Mouse (Mus musculus): ENCODE results near the gene Gsk3a. TPM values are rescaled to one million over a fixed set of nuclear protein-coding genes. Genes with fewer than 3 reads are reported as not detected.
"Not testable (repeated sequence)": the region's sequence is repeated elsewhere in the genome, so short reads cannot be mapped to it uniquely, and the experiment has no call there.

Gene Gsk3a
- polyA plus RNA-seq, 1 experiment from 2014 or later, result 9.3 TPM

DNA sequence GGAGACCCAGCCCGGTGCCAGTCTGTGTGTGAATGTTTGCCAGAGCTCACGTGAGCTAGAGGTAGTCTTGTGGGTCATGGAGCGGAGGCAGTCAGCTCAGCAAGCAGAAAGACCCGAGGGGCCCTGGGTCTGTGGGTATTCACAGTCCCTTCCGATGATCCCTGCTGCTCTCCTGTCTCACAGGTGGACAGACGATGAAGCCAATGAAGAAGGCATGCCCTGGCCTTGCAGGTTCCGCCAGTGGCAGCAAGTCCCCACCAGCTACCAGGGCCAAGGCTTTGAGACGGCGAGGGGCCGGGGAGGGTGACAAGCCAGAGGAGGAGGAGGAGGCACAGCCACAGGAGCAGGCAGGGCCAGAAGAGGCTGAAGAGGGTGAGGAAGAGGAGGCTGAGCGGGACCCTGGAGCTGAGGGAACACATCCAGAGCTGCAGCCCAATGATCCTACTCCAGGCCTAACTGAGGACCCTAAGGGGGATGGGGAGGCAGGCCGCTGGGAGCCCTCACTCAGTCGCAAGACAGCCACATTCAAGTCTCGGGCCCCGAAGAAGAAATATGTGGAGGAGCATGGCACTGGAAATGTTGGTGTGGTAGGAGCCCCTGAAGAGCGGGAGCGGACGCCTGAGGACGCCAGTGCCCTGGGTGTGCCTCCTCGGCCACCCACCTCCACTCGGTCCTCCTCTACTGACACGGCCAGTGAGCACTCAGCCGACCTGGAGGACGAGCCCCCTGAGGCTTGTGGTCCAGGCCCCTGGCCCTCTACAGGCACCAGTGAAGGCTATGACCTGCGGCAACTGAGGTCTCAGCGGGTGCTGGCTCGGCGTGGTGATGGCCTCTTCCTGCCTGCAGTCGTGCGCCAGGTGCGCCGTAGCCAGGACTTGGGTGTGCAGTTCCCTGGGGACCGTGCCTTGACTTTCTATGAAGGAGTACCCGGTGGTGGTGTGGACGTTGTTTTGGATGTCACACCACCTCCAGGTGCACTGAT lies 33.3 kb upstream of the Gsk3a start:
- Histone ChIP-seq H3K36me3 (peaks cover 32% of the 10 kb centered on the region), H3K4me1 (peaks cover 46% of the 10 kb centered on the region), H3K27ac (replicated peaks) (0 out of 2 replicates have a peak overlapping the region, but pooled peaks have one; percentile 39), H3K9me3 (replicated peaks) (no peaks in the 10 kb centered on the region), H3K27me3 (ENCODE audit: low read depth, poor library complexity, severe bottlenecking) (no peaks in the 10 kb centered on the region), H3K4me3 (peak overlapping the region; percentile 2; the same call in 1 of the 2 replicates)
- WGBS, result 91% methylated on average over 35 of the region's 35 CpGs
- no peak for DNase-seq (ENCODE audit: low spot score)

DNA sequence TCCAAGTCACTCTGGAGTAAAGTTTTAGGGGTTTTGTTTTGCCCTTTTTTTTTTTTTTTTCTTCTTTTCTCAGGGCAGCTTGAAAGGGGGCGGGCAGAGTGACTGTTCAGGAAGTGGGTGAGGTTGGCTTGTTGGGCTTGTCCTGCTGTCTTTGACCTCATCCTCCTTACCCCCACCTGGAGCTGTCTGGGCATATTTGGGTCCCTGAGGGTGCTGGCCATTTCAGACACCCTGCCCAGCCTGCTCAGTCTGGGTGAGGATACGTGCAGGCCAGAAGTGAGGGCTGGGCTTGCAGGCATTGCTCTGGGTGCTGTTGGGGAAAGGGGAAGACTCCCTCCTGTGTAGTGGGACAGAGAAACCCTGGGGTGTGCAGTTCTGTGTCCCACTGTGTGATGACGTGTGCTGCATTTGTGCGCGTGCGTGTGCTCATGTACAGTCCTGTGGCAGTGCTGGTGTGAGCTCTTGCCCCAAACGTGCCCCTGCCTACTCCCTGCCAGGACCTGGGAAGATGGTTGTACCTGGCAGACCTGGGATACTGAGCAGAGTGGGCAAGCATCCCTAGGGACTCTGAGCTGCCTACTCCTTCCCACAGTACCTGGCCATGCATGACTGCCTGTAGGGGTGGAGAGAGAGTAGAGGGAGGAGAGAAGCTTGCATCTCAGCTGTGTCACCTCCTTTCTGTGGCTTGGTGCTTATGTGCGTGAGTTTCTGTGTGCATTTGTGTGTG lies 32.1 kb upstream of the Gsk3a start:
- peaks cover 37% of the 10 kb centered on the region for H3K4me1 ChIP-seq
- H3K27me3 ChIP-seq (ENCODE audit: low read depth, poor library complexity, severe bottlenecking), result peaks cover 4% of the 10 kb centered on the region; the same call in 1 of the 2 replicates
- peak overlapping the region; percentile 90 for H3K4me3 ChIP-seq
- no peaks in the 10 kb centered on the region for H3K9me3 ChIP-seq (replicated peaks)
- 92% methylated on average over 8 of the region's 8 CpGs for WGBS
- no peak for DNase-seq (ENCODE audit: low spot score)
- peak overlapping the region; percentile 39; the same call in 1 of the 2 replicates for H3K27ac ChIP-seq (replicated peaks)
- peaks cover 32% of the 10 kb centered on the region for H3K36me3 ChIP-seq

DNA sequence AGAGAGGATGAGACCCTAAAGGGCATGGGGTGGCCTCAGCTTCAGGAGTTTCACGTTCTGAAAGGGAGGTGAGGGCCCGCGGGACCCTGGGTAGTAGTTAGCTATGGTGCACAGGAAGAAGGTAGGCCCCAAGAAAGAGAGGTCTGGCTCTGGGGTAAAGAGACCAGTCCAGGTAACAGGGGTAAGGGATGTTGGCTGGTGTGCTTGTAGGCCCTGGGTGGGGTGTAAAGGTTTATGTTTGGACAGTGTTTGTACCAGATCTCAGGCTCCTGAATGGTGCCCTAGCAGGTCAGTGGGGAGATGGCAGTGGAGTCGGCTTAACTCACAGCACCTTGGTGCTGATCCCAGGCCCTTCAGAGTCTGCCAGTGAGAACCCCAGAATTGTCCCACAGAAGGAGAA lies 31.4 kb upstream of the Gsk3a start:
- no peaks in the 10 kb centered on the region for H3K9me3 ChIP-seq (replicated peaks)
- 40% methylated on average over 4 of the region's 4 CpGs for WGBS
- peaks cover 6% of the 10 kb centered on the region; the same call in 1 of the 2 replicates for H3K27me3 ChIP-seq (ENCODE audit: low read depth, poor library complexity, severe bottlenecking)
- DNase-seq (ENCODE audit: low spot score), result no peak
- H3K27ac ChIP-seq (replicated peaks), result peak overlapping the region; percentile 97
- H3K4me3 ChIP-seq, result peak overlapping the region; percentile 90
- H3K36me3 ChIP-seq, result peaks cover 31% of the 10 kb centered on the region
- peaks cover 40% of the 10 kb centered on the region for H3K4me1 ChIP-seq

DNA sequence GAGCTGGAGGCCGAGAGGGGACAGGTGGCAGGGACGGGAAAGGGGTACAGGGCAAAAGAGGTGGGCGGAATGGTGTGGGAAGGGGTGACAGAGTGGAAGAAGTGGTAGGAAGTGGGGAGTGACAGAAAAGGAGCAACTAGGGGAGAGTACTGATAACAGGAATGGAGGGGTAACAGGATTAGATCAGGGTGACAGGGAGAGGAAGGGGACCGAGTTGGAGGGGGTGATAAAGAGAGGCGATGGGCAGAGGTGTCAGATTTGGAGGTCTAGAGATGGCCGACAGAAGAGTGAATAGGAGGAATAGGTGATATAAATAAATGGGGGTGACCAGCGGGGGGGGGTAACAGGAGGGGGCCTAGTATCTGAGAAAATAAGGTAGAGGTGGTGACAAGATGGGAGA lies 30.9 kb upstream of the Gsk3a start:
- Histone ChIP-seq H3K4me3 (peak overlapping the region; percentile 90), H3K27ac (replicated peaks) (peak overlapping the region; percentile 97), H3K9me3 (replicated peaks) (no peaks in the 10 kb centered on the region), H3K36me3 (peaks cover 27% of the 10 kb centered on the region), H3K27me3 (ENCODE audit: low read depth, poor library complexity, severe bottlenecking) (peaks cover 6% of the 10 kb centered on the region; the same call in 1 of the 2 replicates), H3K4me1 (peaks cover 44% of the 10 kb centered on the region)
- no peak for DNase-seq (ENCODE audit: low spot score)
- WGBS, result 5% methylated on average over 7 of the region's 7 CpGs

DNA sequence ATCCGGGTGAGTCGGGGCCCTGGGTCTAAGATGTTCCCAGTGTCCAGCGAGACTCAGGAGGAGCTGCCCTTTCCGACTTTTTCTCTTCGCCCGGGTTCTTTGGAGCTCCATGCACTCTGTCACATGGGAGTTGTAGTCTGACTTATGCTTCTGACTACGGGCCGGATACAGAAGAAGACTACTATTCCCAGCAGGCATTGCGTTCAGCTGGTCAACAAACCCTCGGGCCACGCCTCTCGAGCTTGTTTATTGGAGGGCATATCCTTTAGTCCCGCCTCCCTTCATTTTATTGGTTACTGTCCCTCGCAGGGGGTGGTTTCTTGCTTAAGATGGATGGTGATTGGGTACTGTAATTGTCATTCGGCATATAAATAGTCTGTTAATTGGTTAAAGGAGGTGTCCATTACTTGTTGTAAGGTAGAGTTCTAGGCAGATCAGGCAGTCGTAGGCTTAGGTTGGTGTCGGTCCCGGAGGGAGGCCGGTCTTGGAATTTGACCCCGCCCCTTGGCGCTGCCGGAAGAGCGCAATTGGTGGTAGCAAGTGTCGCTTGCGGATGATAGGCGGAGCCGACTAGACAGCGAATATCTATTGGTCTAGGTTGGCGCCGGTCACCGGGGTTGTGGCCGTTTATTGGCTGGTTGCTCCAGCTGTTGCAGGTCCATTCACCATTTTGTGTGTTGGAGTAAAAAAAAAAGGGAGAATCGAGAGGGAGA lies 30.3 kb upstream of the Gsk3a start:
- Histone ChIP-seq H3K4me1 (peaks cover 44% of the 10 kb centered on the region), H3K36me3 (peaks cover 20% of the 10 kb centered on the region), H3K27me3 (ENCODE audit: low read depth, poor library complexity, severe bottlenecking) (peaks cover 6% of the 10 kb centered on the region; the same call in 1 of the 2 replicates), H3K4me3 (peak overlapping the region; percentile 90), H3K27ac (replicated peaks) (peak overlapping the region; percentile 97), H3K9me3 (replicated peaks) (no peaks in the 10 kb centered on the region)
- under 1% methylated on average over 33 of the region's 33 CpGs for WGBS
- DNase-seq (ENCODE audit: low spot score), result peak; percentile 98

DNA sequence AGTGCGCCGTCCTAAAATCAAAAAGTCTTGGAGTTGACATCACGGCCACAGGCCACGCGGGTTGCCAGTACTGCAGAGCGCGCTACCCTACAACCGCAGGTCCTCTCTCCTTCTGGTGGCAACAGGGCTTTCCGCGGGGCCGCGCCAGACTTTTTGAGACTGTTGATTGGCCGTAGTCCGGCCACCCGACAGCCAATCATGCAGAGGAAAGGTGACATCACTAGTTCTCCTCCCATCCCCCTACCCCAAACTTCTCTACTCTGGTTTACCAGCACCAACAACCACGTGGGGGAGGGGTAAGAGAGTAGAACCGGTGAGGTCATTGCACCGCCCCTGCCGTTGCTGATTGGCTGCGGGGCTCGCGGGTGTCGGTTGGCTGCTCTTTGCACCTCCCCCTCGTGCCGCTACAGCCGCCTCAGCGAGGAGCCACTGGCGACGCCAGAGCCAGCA lies 29.7 kb upstream of the Gsk3a start, which contains the start of gene Cic:
TSS of gene Cic (plus strand) at position 404 of the 450 bp plus-strand sequence.
- Histone ChIP-seq H3K4me3 (peak within 1 kb of the TSS; percentile 90), H3K27ac (replicated peaks) (peak within 1 kb of the TSS; percentile 97), H3K4me1 (peaks cover 44% of the 10 kb centered on the region), H3K27me3 (ENCODE audit: low read depth, poor library complexity, severe bottlenecking) (peaks cover 6% of the 10 kb centered on the region; the same call in 1 of the 2 replicates), H3K9me3 (replicated peaks) (no peaks in the 10 kb centered on the region), H3K36me3 (peaks cover 14% of the 10 kb centered on the region)
- under 1% methylated on average over 29 of the region's 29 CpGs for WGBS
- DNase-seq (ENCODE audit: low spot score), result peak; percentile 99

DNA sequence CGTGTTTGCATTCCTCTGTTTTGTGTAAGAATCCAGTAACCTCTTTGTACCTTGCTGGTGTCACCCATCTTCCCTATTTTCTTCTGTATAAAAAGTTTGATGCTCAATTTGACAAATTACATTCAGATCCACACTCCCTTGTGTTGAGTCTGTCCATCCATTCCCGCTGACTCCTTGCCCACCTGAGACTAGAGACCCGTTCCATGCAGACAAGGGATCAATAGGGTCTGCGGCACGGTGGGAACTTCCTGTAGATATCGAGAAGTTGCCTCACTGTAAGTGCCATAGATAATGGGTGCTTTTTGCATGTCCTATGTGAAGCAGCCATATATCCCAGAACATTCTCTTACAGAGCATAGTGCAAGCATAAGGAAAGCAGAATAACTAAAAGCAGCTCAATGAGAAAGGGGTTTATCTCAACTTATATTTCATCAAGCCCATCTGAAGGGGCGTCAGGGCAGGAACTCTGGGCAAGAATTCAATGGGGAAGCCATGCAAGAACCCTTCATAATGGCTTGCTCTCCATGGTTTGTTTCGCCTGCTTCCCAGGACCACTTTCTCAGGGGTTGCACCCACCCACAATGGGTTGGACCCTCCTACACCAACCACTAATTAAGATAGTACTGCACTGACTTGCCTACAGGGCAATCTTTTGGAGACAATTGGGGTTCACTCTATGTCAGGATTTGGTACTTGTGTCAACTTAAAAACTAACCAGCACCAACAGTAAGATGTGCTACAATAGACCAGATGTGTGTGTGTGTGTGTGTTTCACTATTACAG lies 28.7 kb upstream of the Gsk3a start:
- Histone ChIP-seq H3K36me3 (peaks cover 5% of the 10 kb centered on the region), H3K4me3 (peak overlapping the region; percentile 90; the same call in 1 of the 2 replicates), H3K27me3 (ENCODE audit: low read depth, poor library complexity, severe bottlenecking) (peaks cover 6% of the 10 kb centered on the region; the same call in 1 of the 2 replicates), H3K4me1 (peaks cover 44% of the 10 kb centered on the region), H3K27ac (replicated peaks) (peak overlapping the region; percentile 97), H3K9me3 (replicated peaks) (no peaks in the 10 kb centered on the region)
- WGBS, result 89% methylated on average over 8 of the region's 8 CpGs
- no peak for DNase-seq (ENCODE audit: low spot score)

DNA sequence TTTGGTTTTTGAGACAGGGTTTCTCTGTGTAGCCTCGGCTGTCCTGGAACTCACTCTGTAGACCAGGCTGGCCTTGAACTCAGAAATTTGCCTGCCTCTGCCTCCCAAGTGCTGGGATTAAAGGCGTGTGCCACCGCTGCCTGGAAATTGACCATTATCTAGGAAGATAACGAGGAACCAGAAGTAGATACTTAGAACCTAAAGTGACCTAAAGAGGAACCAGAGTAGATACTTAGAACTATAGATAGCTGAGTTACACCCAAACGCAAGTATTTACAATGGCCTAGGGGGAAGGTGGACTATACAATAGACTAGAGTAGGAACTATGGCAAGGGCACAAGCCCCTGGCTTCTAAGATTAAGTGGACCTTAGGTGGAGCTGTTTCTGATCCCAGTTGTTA lies 28.1 kb upstream of the Gsk3a start:
- H3K27me3 ChIP-seq (ENCODE audit: low read depth, poor library complexity, severe bottlenecking); H3K27ac ChIP-seq (replicated peaks); H3K36me3 ChIP-seq; H3K9me3 ChIP-seq (replicated peaks); H3K4me3 ChIP-seq; DNase-seq (ENCODE audit: low spot score): not testable (repeated sequence)
- WGBS, result 92% methylated on average over 5 of the region's 5 CpGs
- H3K4me1 ChIP-seq, result peaks cover 44% of the 10 kb centered on the region

DNA sequence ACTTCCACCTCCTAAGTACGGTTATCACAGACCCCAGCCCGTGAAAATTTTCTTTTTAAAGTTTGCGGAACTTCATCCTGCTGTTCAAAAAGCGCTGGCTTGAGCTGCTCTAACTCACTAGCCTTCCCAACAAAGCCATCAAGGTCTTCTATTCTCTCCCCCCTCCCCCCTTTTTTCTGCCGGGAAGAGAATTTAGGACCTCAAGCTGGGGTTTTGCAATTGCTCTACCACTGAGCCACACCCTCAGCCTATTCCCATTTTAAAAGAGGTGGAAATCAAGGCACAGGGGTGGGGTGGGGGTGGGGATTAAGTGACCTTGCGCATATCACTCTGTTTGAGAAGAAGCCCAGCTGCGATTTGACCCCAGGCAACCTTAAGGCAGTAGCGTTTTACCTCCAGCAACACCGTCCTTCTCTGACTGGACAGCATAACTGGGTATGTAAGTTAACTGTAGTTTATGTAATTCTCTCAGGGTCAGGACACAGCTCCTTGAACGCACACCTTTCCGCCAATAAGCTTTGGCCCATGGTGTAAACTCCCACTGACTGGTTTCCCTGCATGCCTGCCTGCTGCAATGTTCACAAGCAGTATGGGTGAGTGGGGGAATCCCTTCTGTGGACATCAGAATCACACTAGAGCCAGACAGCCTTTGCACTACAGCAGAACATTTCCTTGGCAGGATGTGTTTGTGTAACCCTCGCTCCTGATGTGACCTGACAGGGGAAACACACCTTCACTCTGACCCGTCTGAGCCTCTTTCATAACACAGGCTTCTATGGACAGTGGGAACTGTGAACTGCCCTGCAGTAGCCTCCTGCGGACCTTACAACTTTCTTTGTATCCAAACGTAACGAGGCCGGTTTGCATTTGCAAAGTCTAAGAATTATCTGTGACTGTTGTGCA lies 26.6 kb upstream of the Gsk3a start:
- no peak overlapping the region for H3K4me3 ChIP-seq
- 26% methylated on average over 17 of the region's 17 CpGs for WGBS
- no peak for DNase-seq (ENCODE audit: low spot score)
- peaks cover 31% of the 10 kb centered on the region for H3K4me1 ChIP-seq
- no peaks in the 10 kb centered on the region for H3K36me3 ChIP-seq
- no peak overlapping the region; the same call in 1 of the 2 replicates for H3K27ac ChIP-seq (replicated peaks)
- H3K27me3 ChIP-seq (ENCODE audit: low read depth, poor library complexity, severe bottlenecking), result peaks cover 6% of the 10 kb centered on the region; the same call in 1 of the 2 replicates
- H3K9me3 ChIP-seq (replicated peaks), result no peaks in the 10 kb centered on the region

DNA sequence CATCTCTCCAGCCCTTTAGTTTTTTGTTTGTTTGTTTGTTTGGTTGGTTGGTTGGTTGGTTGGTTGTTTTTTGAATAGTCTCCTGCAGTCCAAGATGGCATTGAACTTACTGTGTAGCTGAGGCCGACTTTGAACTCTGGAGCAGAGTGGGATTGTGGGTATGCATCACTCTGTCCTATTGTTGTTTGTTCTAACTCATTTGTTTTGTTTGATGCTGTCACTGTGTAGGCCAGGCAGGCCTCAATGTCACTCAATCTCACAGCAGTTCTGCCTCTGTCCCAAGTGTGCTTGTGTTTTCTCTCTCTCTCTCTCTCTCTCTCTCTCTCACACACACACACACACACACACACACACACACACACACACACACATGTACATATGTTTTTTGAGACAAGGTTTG lies 24.2 kb upstream of the Gsk3a start:
- no peak overlapping the region for H3K4me3 ChIP-seq
- H3K4me1 ChIP-seq, result peaks cover 18% of the 10 kb centered on the region
- no peak for DNase-seq (ENCODE audit: low spot score)
- H3K27me3 ChIP-seq (ENCODE audit: low read depth, poor library complexity, severe bottlenecking), result peaks cover 6% of the 10 kb centered on the region; the same call in 1 of the 2 replicates
- WGBS, result 89% methylated on average over 1 of the region's 1 CpGs
- H3K36me3 ChIP-seq, result no peaks in the 10 kb centered on the region
- H3K27ac ChIP-seq (replicated peaks), result no peak overlapping the region
- no peaks in the 10 kb centered on the region for H3K9me3 ChIP-seq (replicated peaks)

DNA sequence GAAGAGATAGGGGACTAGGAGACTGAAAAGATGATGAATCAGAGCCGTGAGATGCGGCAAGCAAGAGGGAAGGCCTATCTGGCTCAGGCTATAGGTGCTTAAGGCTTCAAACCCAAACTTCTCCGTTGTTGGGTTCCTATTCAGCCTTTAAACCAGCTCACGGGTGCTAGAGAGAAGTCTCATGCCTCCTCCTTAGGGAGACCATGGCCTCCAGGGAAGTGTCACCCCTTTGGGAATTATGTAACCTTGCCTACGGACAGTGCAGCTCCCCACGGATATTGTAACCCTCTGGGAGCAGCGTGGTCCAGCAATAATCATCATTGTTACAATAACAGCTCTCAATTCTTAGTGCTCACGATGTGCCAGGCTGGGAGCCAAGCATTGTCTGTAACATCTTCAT lies 14.2 kb upstream of the Gsk3a start:
- peaks cover 48% of the 10 kb centered on the region for H3K4me1 ChIP-seq
- 15% methylated on average over 8 of the region's 8 CpGs for WGBS
- peak overlapping the region; percentile 96 for H3K27ac ChIP-seq (replicated peaks)
- peaks cover 5% of the 10 kb centered on the region; the same call in 1 of the 2 replicates for H3K36me3 ChIP-seq
- no peaks in the 10 kb centered on the region for H3K27me3 ChIP-seq (ENCODE audit: low read depth, poor library complexity, severe bottlenecking)
- peak overlapping the region; percentile 78 for H3K4me3 ChIP-seq
- no peaks in the 10 kb centered on the region for H3K9me3 ChIP-seq (replicated peaks)
- DNase-seq (ENCODE audit: low spot score), result no peak

All from midbrain, embryonic 10.5 days (tissue).